Mouse (Mus musculus): ENCODE measurements around the gene Esp23. TPM values are rescaled to one million over a fixed set of nuclear protein-coding genes. Genes with fewer than 3 reads are reported as not detected.
"Not testable (repeated sequence)": the region's sequence is repeated elsewhere in the genome, so short reads cannot be mapped to it uniquely, and the experiment has no call there.

The Esp23 gene
- total RNA-seq (2021): not detected
- long read RNA-seq, experiment 1: 0 reads
- long read RNA-seq, experiment 2: 0 reads

- DNase-seq (ENCODE audit: low spot score in 2 of 2): no peak
Measured at GRCm38 (mm10) chr17:39076937-39077336, at the start of gene Esp23. Gene Esp23 (minus strand): TSS chr17:39077037.

GRCm38 (mm10) chr17:39107126-39107525, 30.3 kb upstream of the Esp23 start:
- DNase-seq (ENCODE audit: low spot score in 2 of 2): not testable (repeated sequence)

- no peak for DNase-seq (ENCODE audit: low spot score in 2 of 2)
Measured at GRCm38 (mm10) chr17:39095034-39095433, 18.2 kb upstream of the Esp23 start, which contains the start of gene Esp22. Gene Esp22 (plus strand): TSS chr17:39095334.

- DNase-seq (ENCODE audit: low spot score in 2 of 2): no peak
Measured at GRCm38 (mm10) chr17:39063641-39064040, 13.2 kb downstream of the Esp23 start.

GRCm38 (mm10) chr17:39043241-39043640, 33.6 kb downstream of the Esp23 start, which contains the start of gene Gm21903:
Gene Gm21903 (minus strand): TSS chr17:39043341.
- DNase-seq (ENCODE audit: low spot score in 2 of 2): no peak

- not testable (repeated sequence) for DNase-seq (ENCODE audit: low spot score in 2 of 2)
Measured at GRCm38 (mm10) chr17:39036395-39036794, 40.4 kb downstream of the Esp23 start, which contains the start of gene Esp24. Gene Esp24 (plus strand): TSS chr17:39036695.

Other genes with a start within 250 kb of the Esp23 start
- not detected for gene Esp24, start 40.3 kb downstream of the Esp23 start, total RNA-seq (2021)
- gene Gm21903, start 33.7 kb downstream of the Esp23 start, total RNA-seq (2021): not detected
- gene Esp22, start 18.3 kb upstream of the Esp23 start, total RNA-seq (2021): not detected

All from left cerebral cortex, adult 18-20 months (tissue).